Comparison of ENCODE assay signal across 16 mouse cellular contexts in the genomic region with DNA sequence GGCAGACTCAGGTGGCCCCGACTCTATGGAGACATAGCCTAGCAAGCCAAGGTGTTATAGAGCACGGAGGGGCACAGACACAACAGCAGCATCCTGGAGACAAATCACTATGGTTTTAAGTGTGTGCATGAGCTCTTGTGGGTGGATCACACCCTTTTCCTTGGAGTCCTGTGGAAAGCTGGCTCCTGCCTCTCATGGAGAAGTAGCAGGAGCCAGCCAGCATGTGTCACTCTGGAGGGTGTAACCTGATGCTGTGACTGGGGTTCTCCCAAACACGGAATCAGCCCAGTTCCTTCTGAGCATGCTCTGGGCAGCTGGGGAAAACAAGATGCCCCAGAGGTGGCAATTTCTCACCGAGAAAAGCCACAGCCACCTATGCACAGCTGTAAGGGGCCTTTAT.
"Had no signal": no experiment of that assay in that cellular context is flagged by ENCODE, and none has a peak within 500 bp of the region (broad histone marks: within the 10 kb centered on the region; RNA-seq: fewer than 3 reads in every experiment).

No protein-coding gene starts in this region.

- H3K9ac ChIP-seq: liver, embryonic 13.5 days; liver, embryonic 15.5 days; liver, postnatal 0 days; midbrain, embryonic 13.5 days; midbrain, embryonic 15.5 days; neural tube, embryonic 12.5 days; stomach, embryonic 15.5 days had no signal

- H3K4me3 ChIP-seq: liver, embryonic 13.5 days; liver, embryonic 15.5 days; megakaryocyte, embryonic 14.5 days; midbrain, embryonic 13.5 days; midbrain, embryonic 15.5 days; neural tube, embryonic 12.5 days; stomach, embryonic 15.5 days had no signal

- H3K27me3 ChIP-seq: liver, embryonic 13.5 days; liver, embryonic 15.5 days; megakaryocyte, embryonic 14.5 days; midbrain, embryonic 13.5 days; midbrain, embryonic 15.5 days; stomach, embryonic 15.5 days had no signal

- H3K9me3 ChIP-seq: liver, embryonic 15.5 days; midbrain, embryonic 13.5 days; midbrain, embryonic 15.5 days; neural tube, embryonic 12.5 days; stomach, embryonic 15.5 days had no signal

- DNase-seq: liver, embryonic 13.5 days; liver, postnatal 0 days; lung, adult 2 months; lung, postnatal 10 days; thymus, adult 2 months; thymus, postnatal 25 days; thymus, postnatal 4 days had no signal

- H3K4me2 ChIP-seq: liver, embryonic 13.5 days; liver, embryonic 15.5 days; midbrain, embryonic 11.5 days; midbrain, embryonic 13.5 days; midbrain, embryonic 15.5 days; neural tube, embryonic 12.5 days; stomach, embryonic 15.5 days had no signal

- H3K36me3 ChIP-seq: liver, embryonic 13.5 days; liver, embryonic 15.5 days; midbrain, embryonic 13.5 days; midbrain, embryonic 15.5 days; neural tube, embryonic 12.5 days; stomach, embryonic 15.5 days had no signal

- H3K4me1 ChIP-seq: liver, embryonic 13.5 days; liver, embryonic 15.5 days; megakaryocyte, embryonic 14.5 days; stomach, embryonic 15.5 days had no signal

- H3K27ac ChIP-seq: liver, embryonic 13.5 days; liver, embryonic 15.5 days; macrophage; midbrain, embryonic 13.5 days; midbrain, embryonic 15.5 days; neural tube, embryonic 12.5 days; stomach, embryonic 15.5 days; stomach, postnatal 0 days had no signal

- ATAC-seq: liver, postnatal 0 days; midbrain, embryonic 13.5 days; midbrain, embryonic 15.5 days had no signal
